Mouse (Mus musculus) CH12.LX (cell line): Measurements from ENCODE around the gene Defb28. TPM values are rescaled to one million over a fixed set of nuclear protein-coding genes. Genes with fewer than 3 reads are reported as not detected.
A peak's percentile ranks its signal among the peaks of the same experiment; 100 is the strongest.

Experiments
- DNase-seq: peaks from one replicate; pipeline ENCODE4 v3.0.0-alpha.2; 2013; ENCODE audit errors: extremely low read depth
- H3K27ac ChIP-seq: 2 replicates; pipeline ENCODE4 v1.5.1; 2012; ENCODE audit warnings: low read depth, mild to moderate bottlenecking, control low read depth, moderate library complexity; ENCODE audit not compliant: insufficient read depth
- H3K27me3 ChIP-seq: replicated peaks from 2 replicates; pipeline ENCODE3; 2012; ENCODE audit warnings: inconsistent platforms
- H3K36me3 ChIP-seq, 2 experiments: replicated peaks in 1 of 2; 2 replicates each; pipeline versions ENCODE3 to v1.6.1; 2012; ENCODE audit warnings: inconsistent platforms in 1 of 2, low read length in 1 of 2, mild to moderate bottlenecking in 1 of 2, mixed read lengths in 1 of 2, moderate library complexity in 1 of 2; ENCODE audit not compliant: control insufficient read depth in 1 of 2, insufficient read depth in 1 of 2
- H3K4me1 ChIP-seq, 2 experiments: 2 replicates each; pipeline ENCODE4 v1.6.1; 2012; ENCODE audit warnings: inconsistent platforms in 1 of 2, moderate library complexity in 1 of 2; ENCODE audit not compliant: insufficient read depth in 2 of 2, control insufficient read depth in 1 of 2
- H3K4me2 ChIP-seq: 2 replicates; pipeline ENCODE4 v1.6.1; 2012; ENCODE audit warnings: low read depth, mild to moderate bottlenecking, control low read depth; ENCODE audit not compliant: poor library complexity, insufficient read depth, severe bottlenecking
- H3K4me3 ChIP-seq, 3 experiments: fragments of 150-350 bp in 1 of 3; sonication (generic) in 1 of 3; replicated peaks in 1 of 3; 2 replicates each; pipeline versions ENCODE3 to v1.5.1; 2011 to 2012; ENCODE audit warnings: low read depth in 2 of 3, low read length in 2 of 3, mild to moderate bottlenecking in 2 of 3, moderate library complexity in 2 of 3, control low read depth in 1 of 3, improper control_type of control experiment in 1 of 3, inconsistent platforms in 1 of 3, mixed read lengths in 1 of 3; ENCODE audit not compliant: poor library complexity in 1 of 3
- H3K79me2 ChIP-seq: replicated peaks from 2 replicates; pipeline ENCODE4 v1.6.1; 2012; ENCODE audit warnings: mild to moderate bottlenecking, moderate library complexity; ENCODE audit not compliant: control insufficient read depth, poor library complexity, insufficient read depth, severe bottlenecking; ENCODE audit errors: extremely low read depth
- H3K9ac ChIP-seq: 2 replicates; pipeline ENCODE4 v1.6.1; 2012; ENCODE audit warnings: low read depth, mild to moderate bottlenecking, control low read depth, moderate library complexity; ENCODE audit not compliant: insufficient read depth
- H3K9me3 ChIP-seq: replicated peaks from 2 replicates; pipeline ENCODE3; 2012; ENCODE audit warnings: low read length, inconsistent platforms, mixed read lengths
- CHD2 ChIP-seq: IDR thresholded peaks from 2 replicates; pipeline ENCODE4 v1.6.1; 2011; ENCODE audit warnings: low read length, improper control_type of control experiment
- CTCF ChIP-seq, 2 experiments: IDR thresholded peaks in 1 of 2; conservative IDR thresholded peaks in 1 of 2; 2 replicates each; pipeline ENCODE4 v1.5.1; 2011 to 2012; ENCODE audit warnings: low read depth in 2 of 2, low read length in 2 of 2, improper control_type of control experiment in 1 of 2, inconsistent platforms in 1 of 2, mild to moderate bottlenecking in 1 of 2, moderate library complexity in 1 of 2
- E2F4 ChIP-seq: IDR thresholded peaks from 2 replicates; pipeline ENCODE4 v1.6.1; 2011; ENCODE audit warnings: low read depth, low read length, improper control_type of control experiment; ENCODE audit not compliant: insufficient replicate concordance
- ETS1 ChIP-seq: conservative IDR thresholded peaks from 2 replicates; pipeline ENCODE4 v1.6.1; 2012; ENCODE audit warnings: low read depth, mild to moderate bottlenecking, inconsistent platforms, low read length, improper control_type of control experiment, moderate library complexity
- IRF4 ChIP-seq: IDR thresholded peaks from 2 replicates; pipeline ENCODE4 v1.6.1; 2014; ENCODE audit warnings: low read depth, mild to moderate bottlenecking, inconsistent platforms, low read length, improper control_type of control experiment
- MYC ChIP-seq: IDR thresholded peaks from 2 replicates; pipeline ENCODE4 v1.6.1; 2011; ENCODE audit warnings: low read depth, mild to moderate bottlenecking, improper control_type of control experiment, low read length
- PAX5 ChIP-seq: IDR thresholded peaks from 2 replicates; pipeline ENCODE4 v1.6.1; 2012; ENCODE audit warnings: low read length, inconsistent platforms, mixed read lengths
- POLR2A ChIP-seq: IDR thresholded peaks from 2 replicates; pipeline ENCODE4 v1.6.1; 2011; ENCODE audit warnings: low read depth, mild to moderate bottlenecking, improper control_type of control experiment, low read length
- RAD21 ChIP-seq: IDR thresholded peaks from 2 replicates; pipeline ENCODE4 v1.6.1; 2011; ENCODE audit warnings: low read depth, mild to moderate bottlenecking, low read length, improper control_type of control experiment, moderate library complexity
- SMC3 ChIP-seq: IDR thresholded peaks from 2 replicates; pipeline ENCODE4 v1.6.1; 2011; ENCODE audit warnings: low read depth, low read length, improper control_type of control experiment
- USF2 ChIP-seq: conservative IDR thresholded peaks from 2 replicates; pipeline ENCODE4 v1.6.1; 2011; ENCODE audit warnings: low read depth, low read length, improper control_type of control experiment
- ZNF384 ChIP-seq: IDR thresholded peaks from 2 replicates; pipeline ENCODE4 v1.6.1; 2012; ENCODE audit warnings: low read depth, low read length, improper control_type of control experiment, inconsistent platforms
- dilution Hi-C: fragments of 300-500 bp; cut with MboI; formaldehyde crosslinking; loops from 2 replicates; pipeline ENCODE4 v1.14.3; 2020; ENCODE audit warnings: low sequenced_read_pairs; ENCODE audit not compliant: extremely low pct_unique_long_range_greater_than_20kb, extremely low pct_ligation_motif_present
- in situ Hi-C: fragments of 300-500 bp; cut with MboI; formaldehyde crosslinking; loops from 3 replicates; pipeline ENCODE4 v1.14.3; 2019; ENCODE audit warnings: low sequenced_read_pairs, low pct_ligation_motif_present, low pct_unique_long_range_greater_than_20kb, mixed read lengths
- polyA plus RNA-seq: library from polyadenylated mRNA; unstranded; fragments of >175 nt; gene quantifications from 2 replicates; pipeline ENCODE4 v1.2.1, GENCODE M21; 2012; ENCODE audit warnings: low read depth; ENCODE audit not compliant: insufficient read length
- total RNA-seq, 2 experiments: library from RNA; depleted of rRNA; stranded (reverse); fragments of 300-350 nt in 1 of 2; fragments of >200 nt in 1 of 2; gene quantifications; 2 replicates each; pipeline ENCODE4 v1.2.3; 2012 to 2014

Defb28 gene
- total and polyA plus RNA-seq, 3 experiments: not detected

DNA sequence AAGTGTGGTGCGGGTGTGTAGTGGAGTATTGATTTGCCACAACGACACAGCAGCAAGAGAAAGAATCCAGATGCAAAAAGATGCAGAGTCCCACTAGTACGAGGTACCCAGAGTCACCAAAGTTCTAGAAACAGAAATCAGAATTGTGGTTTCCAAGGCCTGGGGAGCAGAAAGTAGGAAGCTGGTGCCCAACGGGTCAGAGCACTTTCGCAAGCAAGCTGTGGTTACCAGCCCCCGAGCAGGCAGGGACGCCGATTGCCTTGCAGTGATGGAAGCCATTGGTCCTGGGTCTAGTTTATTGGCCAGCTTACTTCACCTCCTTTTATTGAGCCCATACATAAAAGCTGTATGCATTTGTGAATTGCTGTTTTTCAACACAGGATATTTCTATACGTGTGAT, 23.9 kb downstream of the Defb28 start:
- Histone ChIP-seq H3K27ac (no peak overlapping the region), H3K36me3 (no peaks in the 10 kb centered on the region), H3K4me2 (no peak overlapping the region), H3K79me2 (no peaks in the 10 kb centered on the region), H3K27me3 (peaks cover 2% of the 10 kb centered on the region), H3K9ac (no peak overlapping the region), H3K9me3 (peaks cover 4% of the 10 kb centered on the region), H3K4me3 (no peak overlapping the region), H3K4me1 (no peaks in the 10 kb centered on the region)
- dilution Hi-C loops (no loop called here), in situ Hi-C loops (no loop called here)
- DNase-seq: no peak
- no peak for TF ChIP-seq CHD2

DNA sequence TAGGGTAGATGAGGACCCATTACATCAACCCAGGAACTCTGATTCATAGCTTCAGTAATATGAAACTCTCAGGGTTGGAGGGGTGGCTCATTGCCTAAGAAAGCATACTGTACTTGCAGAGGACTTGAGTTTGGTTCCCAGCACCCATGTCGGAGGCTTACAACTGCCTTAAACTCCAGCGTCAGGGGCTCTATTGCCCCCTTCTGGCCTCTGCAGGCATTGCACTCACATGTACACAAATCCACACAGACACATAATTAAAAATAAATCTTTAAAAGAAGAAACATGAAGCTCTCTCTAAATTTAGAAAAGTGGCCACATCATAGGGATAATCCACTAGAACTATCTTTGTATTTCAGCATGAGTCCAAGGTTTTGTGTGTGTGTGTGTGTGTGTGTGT, 24.8 kb downstream of the Defb28 start:
- no peak overlapping the region for H3K4me3 ChIP-seq
- no peaks in the 10 kb centered on the region for H3K4me1 ChIP-seq
- H3K27ac ChIP-seq: no peak overlapping the region
- no peak overlapping the region for H3K9ac ChIP-seq
- TF ChIP-seq ZNF384 (no peak), IRF4 (no peak), E2F4 (no peak), ETS1 (no peak), CTCF (conservative IDR thresholded peaks at IDR 0.05 in 1 of 2, IDR thresholded peaks at IDR 0.05 in 1 of 2; ENCODE audit: low read depth in 2 of 2, low read length in 2 of 2) (peak in 1 of 2 experiments; percentile 18; a peak in 2 of 4 replicates)
- peaks cover 3% of the 10 kb centered on the region for H3K27me3 ChIP-seq
- no peak for DNase-seq
- dilution Hi-C loops: no loop called here
- in situ Hi-C loops: no loop called here
- H3K36me3 ChIP-seq: no peaks in the 10 kb centered on the region
- H3K9me3 ChIP-seq: peaks cover 4% of the 10 kb centered on the region
- no peaks in the 10 kb centered on the region for H3K79me2 ChIP-seq
- H3K4me2 ChIP-seq: no peak overlapping the region

DNA sequence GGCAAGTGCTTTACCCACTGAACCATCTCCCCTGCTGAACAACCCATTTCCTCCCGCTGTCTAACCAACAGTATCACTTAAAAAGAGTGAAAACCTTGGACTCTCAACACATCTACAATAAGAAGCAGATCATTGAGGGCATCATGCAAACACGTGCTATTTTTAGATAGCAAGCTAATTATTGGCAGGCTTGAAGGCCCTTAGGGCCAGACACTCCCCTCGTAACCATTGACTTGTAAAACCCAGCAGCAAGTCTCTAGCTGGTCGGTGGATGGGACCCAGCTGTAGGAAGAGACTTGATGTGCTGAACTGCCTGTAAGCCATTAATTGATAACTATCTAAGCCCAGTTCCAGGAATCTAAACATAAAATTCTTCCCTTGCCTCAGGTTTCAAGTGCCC, 25.4 kb downstream of the Defb28 start:
- DNase-seq: no peak
- peaks cover 4% of the 10 kb centered on the region for H3K9me3 ChIP-seq
- TF ChIP-seq SMC3 (no peak), MYC (no peak)
- TF ChIP-seq, all 38 proteins: peak for 0
- Histone ChIP-seq H3K27me3 (peaks cover 3% of the 10 kb centered on the region), H3K4me1 (no peaks in the 10 kb centered on the region), H3K36me3 (no peaks in the 10 kb centered on the region), H3K4me3 (no peak overlapping the region), H3K79me2 (no peaks in the 10 kb centered on the region), H3K27ac (no peak overlapping the region), H3K4me2 (no peak overlapping the region), H3K9ac (no peak overlapping the region)
- in situ Hi-C loops: no loop called here
- dilution Hi-C loops: no loop called here

DNA sequence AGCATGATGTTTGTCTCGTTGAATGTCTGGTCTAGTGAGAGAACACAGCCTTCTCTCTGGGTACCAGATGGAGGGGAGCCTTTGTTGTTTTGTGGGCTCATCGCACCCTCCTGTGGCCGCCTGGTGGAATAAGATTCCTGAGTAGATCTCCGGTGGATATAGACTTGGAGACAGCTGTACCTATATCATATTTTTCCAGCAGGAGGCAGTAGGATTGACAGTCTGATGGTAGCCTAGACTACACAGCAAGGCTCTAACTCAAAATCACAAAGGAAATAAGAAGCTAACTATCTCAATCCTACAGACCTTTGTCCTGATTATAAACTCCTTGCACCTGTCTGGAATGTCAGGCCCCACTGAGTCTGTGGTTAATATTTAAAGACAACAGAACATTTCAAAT, 26.6 kb downstream of the Defb28 start:
- dilution Hi-C loops (no loop called here), in situ Hi-C loops (no loop called here)
- Histone ChIP-seq H3K79me2 (no peaks in the 10 kb centered on the region), H3K9me3 (peaks cover 4% of the 10 kb centered on the region), H3K27me3 (peaks cover 3% of the 10 kb centered on the region), H3K27ac (no peak overlapping the region), H3K36me3 (no peaks in the 10 kb centered on the region), H3K9ac (no peak overlapping the region), H3K4me2 (no peak overlapping the region), H3K4me3 (no peak overlapping the region), H3K4me1 (no peaks in the 10 kb centered on the region)
- DNase-seq: peak; percentile 24
- TF ChIP-seq PAX5 (no peak), E2F4 (no peak), ETS1 (no peak), POLR2A (no peak), SMC3 (peak; percentile 60), USF2 (no peak), RAD21 (peak; percentile 69), CTCF (conservative IDR thresholded peaks at IDR 0.05 in 1 of 2, IDR thresholded peaks at IDR 0.05 in 1 of 2; ENCODE audit: low read depth in 2 of 2, low read length in 2 of 2) (peak in 1 of 2 experiments; percentile 80; a peak in 2 of 4 replicates)
